ENCODE assay signal across 28 mouse cellular contexts in the genomic region with DNA sequence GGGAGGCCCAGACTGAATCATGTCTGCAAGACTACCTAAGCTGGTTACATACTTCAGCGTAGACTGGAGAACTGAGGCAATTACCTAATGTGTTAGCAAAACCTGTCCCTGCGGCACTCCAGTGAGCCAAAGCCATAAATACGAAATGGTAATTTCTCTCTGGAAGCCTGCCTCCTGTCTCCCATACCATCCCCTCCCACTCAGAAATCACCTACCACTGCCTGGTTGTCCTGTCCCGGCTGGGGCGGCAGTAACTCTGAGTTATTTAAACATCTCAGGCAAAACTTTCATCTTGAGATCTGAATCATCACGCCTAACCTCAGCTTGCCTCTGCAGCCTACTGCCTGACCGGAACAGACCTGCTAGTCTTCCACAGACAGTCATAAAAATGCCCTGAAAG.
DNase-seq lines count a peak whose midpoint lies in the region; ATAC-seq lines count a peak whose summit lies in the region.
"Had no signal": no experiment of that assay in that cellular context is flagged by ENCODE, and none has a peak within 500 bp of the region (broad histone marks: within the 10 kb centered on the region; RNA-seq: fewer than 3 reads in every experiment).

No protein-coding gene starts in this region.

- H3K9me3 ChIP-seq in forebrain, embryonic 11.5 days (ENCODE audit: control insufficient read depth, low read length): no peaks in the 10 kb centered on the region
- H3K9me3 ChIP-seq in forebrain, embryonic 13.5 days (replicated peaks): no peaks in the 10 kb centered on the region
- H3K9me3 ChIP-seq: embryonic facial prominence, embryonic 13.5 days; embryonic facial prominence, embryonic 15.5 days; forebrain, embryonic 10.5 days had no signal

- H3K4me1 ChIP-seq in forebrain, embryonic 11.5 days (replicated peaks; ENCODE audit: control insufficient read depth, insufficient read depth, low read length): 0 out of 2 replicates have a peak, but pooled peaks cover 2% of the 10 kb centered on the region
- H3K4me1 ChIP-seq in forebrain, embryonic 13.5 days: peaks cover 14% of the 10 kb centered on the region; the same call in 1 of the 2 replicates
- H3K4me1 ChIP-seq: embryonic facial prominence, embryonic 13.5 days; embryonic facial prominence, embryonic 15.5 days had no signal

- H3K4me3 ChIP-seq in forebrain, embryonic 11.5 days (ENCODE audit: low read depth, low read length): no peak overlapping the region
- H3K4me3 ChIP-seq in forebrain, embryonic 13.5 days: no peak overlapping the region
- H3K4me3 ChIP-seq: embryonic facial prominence, embryonic 13.5 days; embryonic facial prominence, embryonic 15.5 days; erythroblast, embryonic 14.5 days; forebrain, embryonic 10.5 days had no signal

- ATAC-seq in forebrain, embryonic 11.5 days (replicated peaks; ENCODE audit: low FRiP score): no peak
- no peak for ATAC-seq in forebrain, embryonic 13.5 days
- ATAC-seq: activated CD4-positive, CD25-positive, alpha-beta regulatory T cell, adult 4 months; CD4-positive, CD25-positive, alpha-beta regulatory T cell, adult 4 months; forebrain, embryonic 14.5 days; forebrain, embryonic 16.5 days; Patski had no signal

- WGBS in forebrain, embryonic 11.5 days: 92% methylated on average over 7 of the region's 7 CpGs
- 95% methylated on average over 7 of the region's 7 CpGs for WGBS in forebrain, embryonic 13.5 days

- no peak overlapping the region for H3K9ac ChIP-seq in forebrain, embryonic 11.5 days (ENCODE audit: low read length)
- H3K9ac ChIP-seq in forebrain, embryonic 13.5 days: no peak overlapping the region
- H3K9ac ChIP-seq: embryonic facial prominence, embryonic 13.5 days; embryonic facial prominence, embryonic 15.5 days had no signal

- H3K27ac ChIP-seq in forebrain, embryonic 11.5 days (ENCODE audit: low read depth, low read length): no peak overlapping the region
- no peak overlapping the region for H3K27ac ChIP-seq in forebrain, embryonic 13.5 days
- H3K27ac ChIP-seq: embryonic facial prominence, embryonic 13.5 days; embryonic facial prominence, embryonic 15.5 days; forebrain, embryonic 10.5 days had no signal

- H3K36me3 ChIP-seq in forebrain, embryonic 11.5 days (ENCODE audit: control insufficient read depth, insufficient read depth, low read length): no peaks in the 10 kb centered on the region
- H3K36me3 ChIP-seq in forebrain, embryonic 13.5 days (ENCODE audit: poor library complexity, severe bottlenecking): no peaks in the 10 kb centered on the region
- H3K36me3 ChIP-seq: embryonic facial prominence, embryonic 13.5 days; embryonic facial prominence, embryonic 15.5 days; forebrain, embryonic 10.5 days; G1E had no signal

- peak; percentile 11 for DNase-seq in forebrain, embryonic 11.5 days (ENCODE audit: low spot score)
- peak; percentile 24 to 48 for DNase-seq in left cerebral cortex, adult 18-20 months (ENCODE audit: low spot score in 2 of 2)
- DNase-seq in left cerebral cortex, postnatal 4 days: no peak
- DNase-seq in right cerebral cortex, postnatal 25 days: peak; percentile 25
- DNase-seq in right cerebral cortex, postnatal 10 days (ENCODE audit: low spot score in 2 of 2): no peak
- no peak for DNase-seq in thymus, postnatal 10 days (ENCODE audit: low spot score in 2 of 2)
- DNase-seq: adrenal gland, adult 8-10 months; adrenal gland, postnatal 14 days; adrenal gland, postnatal 36 days; B cell, adult 2 months; cerebellum, adult 11 months; cerebellum, adult 18-20 months; cerebellum, adult 8-10 months; cerebellum, adult 9-11 months; cerebellum, postnatal 14 days; cerebellum, postnatal 36 days; embryo, embryonic 11 days had no signal

- H3K27me3 ChIP-seq in forebrain, embryonic 11.5 days (ENCODE audit: control insufficient read depth, insufficient read depth, low read length): no peaks in the 10 kb centered on the region
- H3K27me3 ChIP-seq in forebrain, embryonic 13.5 days: no peaks in the 10 kb centered on the region
- H3K27me3 ChIP-seq: embryonic facial prominence, embryonic 13.5 days; embryonic facial prominence, embryonic 15.5 days had no signal

- no peak overlapping the region for H3K4me2 ChIP-seq in forebrain, embryonic 11.5 days (ENCODE audit: low read depth, low read length, severe bottlenecking)
- H3K4me2 ChIP-seq in forebrain, embryonic 13.5 days: no peak overlapping the region
- H3K4me2 ChIP-seq: embryonic facial prominence, embryonic 13.5 days; embryonic facial prominence, embryonic 15.5 days had no signal

- intact Hi-C loops in left cerebral cortex, postnatal 4 days (cut with DNase I): no loop called here

Comparison
In these comparisons a context has a peak if more than half of its experiments do, and no peak if none do; other contexts are left out.
1. DNase-seq: peak in forebrain, embryonic 11.5 days (single experiment), left cerebral cortex, adult 18-20 months (2 of 2) and right cerebral cortex, postnatal 25 days (single experiment); none in left cerebral cortex, postnatal 4 days (single experiment), right cerebral cortex, postnatal 10 days (0 of 2) and thymus, postnatal 10 days (0 of 2).